Mouse (Mus musculus) megakaryocyte, embryonic 14.5 days (primary cell): ENCODE data around the gene Nbdy.

ENCODE experiments used
- FLI1 ChIP-seq: IDR thresholded peaks from 2 replicates; pipeline ENCODE4 v1.6.1; 2012; ENCODE audit warnings: low read length, inconsistent platforms, mixed read lengths
- GATA1 ChIP-seq: IDR thresholded peaks from 3 replicates; pipeline ENCODE4 v1.6.1; 2012; ENCODE audit warnings: mixed read lengths, low read length, inconsistent platforms, borderline replicate concordance

GRCm38 (mm10) chrX:153716716-153717115, 6.7 kb upstream of the Nbdy start:
- TF ChIP-seq GATA1 (no peak), FLI1 (no peak)
